Mouse (Mus musculus) effector memory CD4-positive, alpha-beta T cell, adult 7 months (primary cell): ENCODE results near the gene Olfr1342. TPM values are rescaled to one million over a fixed set of nuclear protein-coding genes. Genes with fewer than 3 reads are reported as not detected.

Experiments used
- polyA plus RNA-seq: library from polyadenylated mRNA; unstranded; fragments of 100-300 nt; shearing (Covaris generic); gene quantifications from one replicate; pipeline ENCODE4 v1.2.1, GENCODE M21; 2017

The Olfr1342 gene
- polyA plus RNA-seq, result not detected

DNA sequence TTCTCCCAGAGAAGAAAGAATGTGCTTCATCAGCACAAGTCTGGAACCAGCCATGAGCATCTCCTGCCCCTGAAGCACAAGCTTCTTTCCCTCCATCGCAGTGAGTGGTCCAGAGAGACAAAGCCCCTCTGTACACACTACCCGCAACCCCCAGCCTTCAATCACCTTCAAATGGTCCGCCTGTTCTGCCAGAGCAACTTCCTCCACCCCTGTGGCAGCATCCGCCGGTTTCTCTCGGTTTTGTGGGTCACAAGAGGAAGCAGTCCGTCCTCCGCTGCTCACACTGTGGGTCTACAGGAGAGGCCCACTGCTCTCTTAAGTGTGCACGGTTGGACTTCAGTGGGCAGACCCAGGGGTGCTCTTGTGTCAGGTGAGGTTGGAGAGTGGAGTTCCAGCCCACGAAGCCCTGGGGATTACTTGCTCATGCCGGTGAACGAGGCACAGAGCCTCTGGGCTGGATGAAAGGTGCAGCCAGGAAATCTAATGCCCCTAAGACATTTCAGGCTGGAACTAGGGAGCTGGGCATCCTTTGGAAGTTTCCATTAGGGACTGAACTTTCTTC is at the start of gene Olfr1342:
TSS of gene Olfr1342 (minus strand) at position 345 of the 562 bp plus-strand sequence.

DNA sequence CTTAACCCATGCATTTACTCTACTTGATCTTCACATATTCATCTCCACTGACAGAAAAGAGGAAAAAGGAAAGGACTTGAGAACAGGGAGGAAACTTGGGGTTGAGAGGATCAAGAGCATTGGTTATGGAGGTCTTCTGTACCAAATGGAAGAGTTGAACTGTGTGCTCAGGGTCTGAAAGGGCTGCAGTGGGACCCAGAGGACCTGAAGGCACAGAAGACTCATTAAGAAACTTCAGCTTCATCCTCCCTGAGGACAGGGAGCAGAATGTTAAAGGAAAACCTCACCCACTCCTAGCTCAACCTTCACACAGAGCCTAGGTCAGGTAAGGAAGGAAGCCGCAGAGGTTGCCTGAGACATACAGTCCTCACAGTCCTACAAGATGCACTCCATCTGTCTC is 39.3 kb upstream of the Olfr1342 start, which contains the start of gene Olfr1339:
TSS of gene Olfr1339 (plus strand) at position 301 of the 400 bp plus-strand sequence.

DNA sequence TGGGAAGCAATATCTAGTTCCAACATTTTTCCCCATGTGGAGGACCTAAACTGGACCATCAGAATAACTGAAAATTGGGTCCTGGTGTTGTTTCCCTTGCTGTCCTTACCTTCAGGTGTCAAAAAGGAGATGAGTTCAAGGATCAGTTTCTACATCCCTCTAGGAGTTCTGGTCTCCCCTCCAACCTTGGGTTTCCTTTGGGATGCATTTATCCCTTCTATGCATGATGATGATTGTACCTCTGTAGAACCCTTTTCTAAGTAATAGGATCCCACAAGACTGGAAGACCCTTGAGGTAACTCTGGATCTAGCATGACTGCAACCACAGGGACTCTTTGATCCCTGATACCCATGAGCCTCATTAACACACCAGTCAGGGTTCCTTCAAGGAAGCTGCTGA is 27.3 kb upstream of the Olfr1342 start, which contains the start of gene Olfr1340:
TSS of gene Olfr1340 (plus strand) at position 301 of the 400 bp plus-strand sequence.

DNA sequence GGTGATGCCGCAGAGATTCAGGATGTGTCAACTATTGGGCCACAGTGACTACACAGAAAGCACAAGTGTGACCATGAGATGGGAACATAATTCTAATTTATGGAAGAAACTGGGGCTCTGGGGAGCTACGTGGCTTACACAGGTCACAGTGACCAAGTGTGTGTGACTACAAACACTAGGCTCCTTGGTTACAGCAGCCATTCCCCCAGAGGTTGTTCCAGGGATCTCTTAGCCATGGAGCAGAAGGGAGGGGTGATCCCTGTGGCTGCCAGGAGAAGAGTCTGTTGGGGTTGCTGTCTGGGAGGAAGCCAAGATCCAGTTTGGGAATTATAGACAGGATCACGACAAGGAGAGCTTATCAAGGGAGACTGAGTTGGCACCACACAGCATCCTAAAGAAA is 10.7 kb upstream of the Olfr1342 start, which contains the start of gene Olfr1341:
TSS of gene Olfr1341 (plus strand) at position 301 of the 400 bp plus-strand sequence.

DNA sequence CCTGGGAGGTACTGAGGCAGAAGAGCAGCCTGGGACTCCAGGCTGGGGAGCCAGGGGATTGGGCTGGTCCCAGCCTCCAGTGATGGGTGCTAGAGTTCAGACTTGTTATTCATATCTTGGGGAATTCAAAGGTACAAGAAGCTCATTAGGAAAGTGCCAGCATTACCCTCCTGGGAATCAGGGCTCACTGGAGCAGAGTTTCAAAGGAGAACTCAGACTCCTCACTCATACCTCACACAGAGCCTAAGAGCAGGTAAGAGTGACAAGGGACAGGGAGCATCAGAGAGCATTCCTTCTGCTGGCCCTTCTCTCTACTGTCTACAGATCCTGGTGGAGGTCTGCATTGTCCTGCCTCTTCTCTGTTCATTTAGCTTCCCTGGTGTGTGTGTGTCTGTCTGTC is 33.9 kb downstream of the Olfr1342 start, which contains the start of gene Olfr62:
TSS of gene Olfr62 (plus strand) at position 301 of the 400 bp plus-strand sequence.

Other genes starting within 250 kb of the Olfr1342 start
- 0.22 TPM for gene Mpl, start 235.2 kb downstream of the Olfr1342 start, polyA plus RNA-seq
- gene Tie1, start 202.7 kb downstream of the Olfr1342 start, polyA plus RNA-seq, result not detected
- gene 2610528J11Rik, start 165.8 kb downstream of the Olfr1342 start, polyA plus RNA-seq, result not detected
- gene Tmem125, start 148.7 kb downstream of the Olfr1342 start, polyA plus RNA-seq, result not detected
- not detected for gene Cfap57, start 72.0 kb downstream of the Olfr1342 start, polyA plus RNA-seq
- gene Ebna1bp2, start 72.0 kb downstream of the Olfr1342 start, polyA plus RNA-seq, result 120 TPM
- gene Olfr62, start 33.8 kb downstream of the Olfr1342 start, polyA plus RNA-seq, result not detected
- 0.34 TPM for gene Olfr1341, start 10.8 kb upstream of the Olfr1342 start, polyA plus RNA-seq
- 0.11 TPM for gene Olfr1340, start 27.4 kb upstream of the Olfr1342 start, polyA plus RNA-seq
- gene Olfr1339, start 39.4 kb upstream of the Olfr1342 start, polyA plus RNA-seq, result not detected
- gene Olfr1338, start 66.0 kb upstream of the Olfr1342 start, polyA plus RNA-seq, result not detected
- gene Olfr1337, start 89.8 kb upstream of the Olfr1342 start, polyA plus RNA-seq, result not detected
- gene Olfr1335, start 117.2 kb upstream of the Olfr1342 start, polyA plus RNA-seq, result not detected
- not detected for gene Olfr1333, start 143.5 kb upstream of the Olfr1342 start, polyA plus RNA-seq
- 0.91 TPM for gene Olfr1331, start 171.9 kb upstream of the Olfr1342 start, polyA plus RNA-seq
- gene Olfr1330, start 195.8 kb upstream of the Olfr1342 start, polyA plus RNA-seq, result 0.61 TPM
- not detected for gene Olfr1329, start 224.7 kb upstream of the Olfr1342 start, polyA plus RNA-seq
- 0.15 TPM for gene Olfr1328, start 245.9 kb upstream of the Olfr1342 start, polyA plus RNA-seq